Mouse (Mus musculus): Measurements from ENCODE around the gene Anapc11. TPM values are rescaled to one million over a fixed set of nuclear protein-coding genes. Genes with fewer than 3 reads are reported as not detected.
A peak's percentile ranks its signal among the peaks of the same experiment; 100 is the strongest.
"Not testable (repeated sequence)": the region's sequence is repeated elsewhere in the genome, so short reads cannot be mapped to it uniquely, and the experiment has no call there.

The Anapc11 gene
- polyA plus RNA-seq, 1 experiment from 2014 or later: 126 TPM

GRCm38 (mm10) chr11:120580190-120580589 is 18.0 kb upstream of the Anapc11 start:
- H3K27ac ChIP-seq (replicated peaks): peak overlapping the region; percentile 98
- H3K4me3 ChIP-seq (ENCODE audit: low read depth, low read length): peak overlapping the region; percentile 85
- peaks cover 21% of the 10 kb centered on the region for H3K36me3 ChIP-seq (ENCODE audit: control insufficient read depth, insufficient read depth, low read length)
- DNase-seq (ENCODE audit: low spot score): peak; percentile 46
- ATAC-seq (ENCODE audit: low FRiP score, low TSS enrichment): no peak
- H3K9me3 ChIP-seq (ENCODE audit: control insufficient read depth, low read length): no peaks in the 10 kb centered on the region
- H3K27me3 ChIP-seq (ENCODE audit: control insufficient read depth, insufficient read depth, low read length): no peaks in the 10 kb centered on the region
- H3K4me1 ChIP-seq (replicated peaks; ENCODE audit: control insufficient read depth, insufficient read depth): peaks cover 7% of the 10 kb centered on the region
- peak overlapping the region; percentile 92 for H3K9ac ChIP-seq (ENCODE audit: low read length)
- peak overlapping the region; percentile 90 for H3K4me2 ChIP-seq (replicated peaks; ENCODE audit: low read depth)
- 40% methylated on average over 7 of the region's 7 CpGs for WGBS
- no peak for TF ChIP-seq EP300 (optimal IDR thresholded peaks at IDR 0.05)
- TF ChIP-seq CTCF (IDR thresholded peaks at IDR 0.05; ENCODE audit: low read depth): no peak

GRCm38 (mm10) chr11:120580871-120581331 is 17.3 kb upstream of the Anapc11 start:
- TF ChIP-seq EP300 (optimal IDR thresholded peaks at IDR 0.05): no peak
- TF ChIP-seq CTCF (IDR thresholded peaks at IDR 0.05; ENCODE audit: low read depth): no peak
- H3K4me3 ChIP-seq (ENCODE audit: low read depth, low read length): peak overlapping the region; percentile 85
- peaks cover 7% of the 10 kb centered on the region for H3K4me1 ChIP-seq (replicated peaks; ENCODE audit: control insufficient read depth, insufficient read depth)
- DNase-seq (ENCODE audit: low spot score) (peak; percentile 70), ATAC-seq (ENCODE audit: low FRiP score, low TSS enrichment) (peak; percentile 54)
- no peaks in the 10 kb centered on the region for H3K27me3 ChIP-seq (ENCODE audit: control insufficient read depth, insufficient read depth, low read length)
- H3K27ac ChIP-seq (replicated peaks): peak overlapping the region; percentile 98
- no peaks in the 10 kb centered on the region for H3K9me3 ChIP-seq (ENCODE audit: control insufficient read depth, low read length)
- under 1% methylated on average over 31 of the region's 44 CpGs for WGBS
- peaks cover 24% of the 10 kb centered on the region for H3K36me3 ChIP-seq (ENCODE audit: control insufficient read depth, insufficient read depth, low read length)
- H3K9ac ChIP-seq (ENCODE audit: low read length): peak overlapping the region; percentile 92
- H3K4me2 ChIP-seq (replicated peaks; ENCODE audit: low read depth): peak overlapping the region; percentile 90

DNA sequence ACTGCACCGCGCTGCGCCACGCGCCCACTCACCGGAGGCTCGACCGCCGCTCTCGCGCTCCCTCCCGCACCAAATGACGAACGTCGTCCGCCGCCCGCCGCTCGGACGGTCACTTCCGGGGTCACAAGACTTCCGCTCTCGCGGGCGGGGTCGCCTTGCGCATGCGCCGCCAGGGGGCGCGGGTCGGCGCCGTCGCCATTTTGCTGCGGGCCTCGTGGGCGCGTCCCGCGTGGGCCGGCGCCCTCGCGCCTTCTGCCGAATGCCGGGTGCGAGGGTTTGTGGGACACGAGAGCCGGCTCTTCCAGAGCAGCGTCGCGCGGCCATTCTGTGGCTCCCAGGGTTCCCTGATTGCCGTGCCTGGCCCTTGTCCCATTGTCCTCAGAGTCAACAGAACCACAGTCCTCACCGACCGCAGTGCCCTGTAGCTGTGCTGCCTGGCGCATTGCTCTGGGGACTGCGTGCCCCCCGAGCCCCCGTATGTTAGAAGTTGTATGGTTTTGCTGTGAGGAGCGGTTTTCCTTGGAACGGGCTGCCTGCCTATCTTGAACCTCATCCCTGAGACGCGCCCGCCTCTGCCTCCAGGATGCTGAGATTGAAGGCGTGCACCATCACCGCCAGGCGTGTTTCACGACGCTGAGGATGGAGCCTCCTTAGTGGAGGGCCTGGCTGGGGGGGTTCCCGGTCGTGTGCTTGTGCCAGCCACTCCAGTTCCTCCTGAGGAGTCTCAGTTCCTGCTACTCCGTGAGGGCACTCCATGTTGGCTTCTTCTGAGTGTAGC is 16.5 kb upstream of the Anapc11 start, which contains the start of gene Arhgdia:
Arhgdia (minus strand) TSS at position 135 of the 778 bp plus-strand sequence.
- Histone ChIP-seq H3K4me3 (ENCODE audit: low read depth, low read length) (peak within 1 kb of the TSS; percentile 85), H3K36me3 (ENCODE audit: control insufficient read depth, insufficient read depth, low read length) (peaks cover 26% of the 10 kb centered on the region), H3K9ac (ENCODE audit: low read length) (peak within 1 kb of the TSS; percentile 92), H3K4me2 (replicated peaks; ENCODE audit: low read depth) (peak within 1 kb of the TSS; percentile 90), H3K27ac (replicated peaks) (peak within 1 kb of the TSS; percentile 98), H3K9me3 (ENCODE audit: control insufficient read depth, low read length) (no peaks in the 10 kb centered on the region), H3K27me3 (ENCODE audit: control insufficient read depth, insufficient read depth, low read length) (no peaks in the 10 kb centered on the region), H3K4me1 (replicated peaks; ENCODE audit: control insufficient read depth, insufficient read depth) (peaks cover 7% of the 10 kb centered on the region)
- 5% methylated on average over 58 of the region's 75 CpGs for WGBS
- TF ChIP-seq EP300 (optimal IDR thresholded peaks at IDR 0.05) (no peak), CTCF (IDR thresholded peaks at IDR 0.05; ENCODE audit: low read depth) (peak; percentile 60)
- ATAC-seq (ENCODE audit: low FRiP score, low TSS enrichment) (peak; percentile 48), DNase-seq (ENCODE audit: low spot score) (peak; percentile 89)

DNA sequence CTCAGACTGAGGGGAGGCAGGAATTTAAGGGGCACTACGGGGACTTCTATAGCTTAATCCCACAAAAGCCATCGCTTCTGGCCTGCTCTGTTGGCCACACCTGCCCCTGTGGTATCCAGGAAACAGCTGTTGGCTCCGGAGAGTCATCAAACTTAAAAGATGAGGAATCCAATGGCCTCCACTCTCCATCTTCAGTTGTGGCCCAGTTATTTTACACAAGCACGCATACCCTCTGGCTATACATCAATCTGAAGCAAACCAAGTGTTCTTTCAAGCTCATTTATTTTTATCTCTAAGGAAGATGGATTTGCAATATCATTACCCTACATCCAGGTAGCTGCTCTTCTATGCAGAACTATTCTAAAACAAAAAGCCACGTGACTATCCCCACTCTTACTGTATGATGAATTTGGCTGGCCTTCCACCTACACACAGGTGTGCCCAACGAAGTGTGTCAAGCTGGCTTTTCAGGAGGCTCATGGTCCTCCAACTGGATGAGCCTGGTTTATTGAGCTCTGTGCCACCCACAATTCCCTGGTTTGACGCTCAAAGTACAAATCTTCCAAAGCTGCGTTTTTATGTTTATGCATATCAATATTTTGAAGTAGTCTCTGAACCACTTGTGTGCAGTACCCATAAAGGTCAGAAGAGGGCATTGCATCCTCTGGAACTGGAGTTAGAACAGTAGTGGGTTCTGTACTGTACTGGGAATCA is 15.8 kb upstream of the Anapc11 start:
- peaks cover 7% of the 10 kb centered on the region for H3K4me1 ChIP-seq (replicated peaks; ENCODE audit: control insufficient read depth, insufficient read depth)
- TF ChIP-seq CTCF (IDR thresholded peaks at IDR 0.05; ENCODE audit: low read depth) (peak; percentile 70), EP300 (optimal IDR thresholded peaks at IDR 0.05) (no peak)
- no peaks in the 10 kb centered on the region for H3K9me3 ChIP-seq (ENCODE audit: control insufficient read depth, low read length)
- peak overlapping the region; percentile 90 for H3K4me2 ChIP-seq (replicated peaks; ENCODE audit: low read depth)
- ATAC-seq (ENCODE audit: low FRiP score, low TSS enrichment) (no peak), DNase-seq (ENCODE audit: low spot score) (no peak)
- 72% methylated on average over 8 of the region's 8 CpGs for WGBS
- H3K9ac ChIP-seq (ENCODE audit: low read length): peak overlapping the region; percentile 92
- H3K4me3 ChIP-seq (ENCODE audit: low read depth, low read length): peak overlapping the region; percentile 85
- peaks cover 26% of the 10 kb centered on the region for H3K36me3 ChIP-seq (ENCODE audit: control insufficient read depth, insufficient read depth, low read length)
- H3K27ac ChIP-seq (replicated peaks): peak overlapping the region; percentile 98
- H3K27me3 ChIP-seq (ENCODE audit: control insufficient read depth, insufficient read depth, low read length): no peaks in the 10 kb centered on the region

DNA sequence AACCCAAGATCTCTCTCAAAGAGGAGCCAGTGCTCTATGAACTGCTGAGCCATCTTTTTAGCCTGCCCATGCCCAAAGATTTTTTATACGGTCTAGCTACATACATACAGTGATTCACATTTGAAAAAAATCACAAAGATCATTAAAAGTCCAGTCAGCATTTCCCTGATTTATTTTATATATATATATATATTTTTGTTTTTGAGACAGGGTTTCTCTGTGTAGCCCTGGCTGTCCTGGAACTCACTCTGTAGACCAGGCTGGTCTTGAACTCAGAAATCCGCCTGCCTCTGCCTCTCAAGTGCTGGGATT is 15.3 kb upstream of the Anapc11 start:
- not testable (repeated sequence) for ATAC-seq (ENCODE audit: low FRiP score, low TSS enrichment); H3K4me2 ChIP-seq (replicated peaks; ENCODE audit: low read depth); DNase-seq (ENCODE audit: low spot score); H3K4me3 ChIP-seq (ENCODE audit: low read depth, low read length); H3K4me1 ChIP-seq (replicated peaks; ENCODE audit: control insufficient read depth, insufficient read depth); H3K27me3 ChIP-seq (ENCODE audit: control insufficient read depth, insufficient read depth, low read length); H3K9me3 ChIP-seq (ENCODE audit: control insufficient read depth, low read length); H3K9ac ChIP-seq (ENCODE audit: low read length); H3K27ac ChIP-seq (replicated peaks)
- peaks cover 24% of the 10 kb centered on the region for H3K36me3 ChIP-seq (ENCODE audit: control insufficient read depth, insufficient read depth, low read length)
- WGBS: 87% methylated on average over 2 of the region's 2 CpGs

DNA sequence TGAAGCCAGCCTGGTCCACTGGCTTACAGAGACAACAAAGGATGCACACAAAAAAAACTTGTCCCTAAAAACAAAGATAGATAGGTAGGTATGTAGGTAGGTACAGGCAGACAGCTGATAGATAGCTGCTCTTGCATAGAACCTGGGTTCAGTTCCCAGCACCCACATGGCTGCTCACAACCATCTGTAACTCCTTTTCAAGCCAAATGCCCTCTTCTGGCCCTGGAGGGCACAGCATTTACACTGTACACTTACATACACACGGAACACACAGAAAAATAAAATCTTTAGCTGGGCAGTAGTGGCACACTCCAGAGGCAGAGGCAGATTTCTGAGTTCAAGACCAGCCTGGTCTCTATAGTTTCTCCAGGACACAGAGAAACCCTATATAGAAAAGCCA is 14.3 kb upstream of the Anapc11 start:
- no peak for DNase-seq (ENCODE audit: low spot score)
- Histone ChIP-seq H3K27ac (replicated peaks) (no peak overlapping the region), H3K4me1 (replicated peaks; ENCODE audit: control insufficient read depth, insufficient read depth) (peaks cover 7% of the 10 kb centered on the region), H3K4me3 (ENCODE audit: low read depth, low read length) (no peak overlapping the region), H3K4me2 (replicated peaks; ENCODE audit: low read depth) (no peak overlapping the region), H3K36me3 (ENCODE audit: control insufficient read depth, insufficient read depth, low read length) (peaks cover 17% of the 10 kb centered on the region), H3K27me3 (ENCODE audit: control insufficient read depth, insufficient read depth, low read length) (no peaks in the 10 kb centered on the region), H3K9me3 (ENCODE audit: control insufficient read depth, low read length) (no peaks in the 10 kb centered on the region), H3K9ac (ENCODE audit: low read length) (no peak overlapping the region)
- TF ChIP-seq CTCF (IDR thresholded peaks at IDR 0.05; ENCODE audit: low read depth) (no peak), EP300 (optimal IDR thresholded peaks at IDR 0.05) (no peak)
- 90% methylated on average over 1 of the region's 1 CpGs for WGBS
- ATAC-seq (ENCODE audit: low FRiP score, low TSS enrichment): no peak
